Mouse (Mus musculus): ENCODE measurements at regions not wholly inside any gene's neighbourhood (a gene's known extent, or its start where the extent isn't known, plus 50 kb on each side); places are given as distances from the start of the nearest gene placed in this dataset.

DNA sequence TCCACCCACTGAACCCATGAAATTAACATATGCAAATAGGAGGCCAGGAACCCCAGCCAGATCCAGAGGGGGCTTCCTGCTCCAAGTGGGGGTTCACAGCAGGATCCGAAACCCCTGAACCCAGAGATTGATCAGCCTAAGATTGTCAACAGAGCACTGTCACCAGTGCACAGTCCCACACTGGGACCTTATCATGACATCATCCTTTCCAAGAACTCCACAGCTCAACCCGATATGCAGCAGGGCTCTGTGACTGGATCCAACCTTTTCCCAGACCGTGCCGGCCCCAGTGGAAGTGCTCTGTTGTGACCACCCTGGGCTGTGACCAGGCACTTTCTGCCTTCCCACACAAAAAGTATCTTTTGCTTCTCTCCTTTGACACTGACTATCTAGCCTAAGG is 57.7 kb upstream of the Dio3 start:
- no peak for TF ChIP-seq GATA1 (IDR thresholded peaks at IDR 0.05; ENCODE audit: borderline replicate concordance, low read length)
- no peak for TF ChIP-seq FLI1 (IDR thresholded peaks at IDR 0.05; ENCODE audit: low read length)
